14 mouse cellular contexts compared by ENCODE assay signal in genomic region chr5:129054675-129055284, GRCm38 (mm10). TPM values are rescaled to one million over a fixed set of nuclear protein-coding genes. Genes with fewer than 3 reads are reported as not detected.
"Had no signal": no experiment of that assay in that cellular context is flagged by ENCODE, and none has a peak within 500 bp of the region (broad histone marks: within the 10 kb centered on the region; RNA-seq: fewer than 3 reads in every experiment).

No protein-coding gene starts in this region.

- H3K4me1 ChIP-seq: intestine, embryonic 15.5 days; liver, embryonic 13.5 days; megakaryocyte, embryonic 14.5 days had no signal

- H3K4me3 ChIP-seq: intestine, embryonic 15.5 days; left cerebral cortex, adult 2 months; liver, embryonic 13.5 days; megakaryocyte, embryonic 14.5 days had no signal

- ATAC-seq: intestine, embryonic 15.5 days; lung, postnatal 0 days had no signal

- H3K36me3 ChIP-seq: intestine, embryonic 15.5 days; liver, embryonic 13.5 days had no signal

- DNase-seq: kidney, adult 2 months; layer of hippocampus, postnatal 36 days; liver, embryonic 13.5 days; lung, embryonic 14.5 days; midbrain, embryonic 14.5 days; thymus, adult 18-20 months; thymus, postnatal 36 days had no signal

- H3K27ac ChIP-seq: intestine, embryonic 15.5 days; left cerebral cortex, adult 2 months; liver, embryonic 13.5 days; macrophage had no signal

- H3K9me3 ChIP-seq: intestine, embryonic 15.5 days; liver, embryonic 13.5 days had no signal

- H3K4me2 ChIP-seq: intestine, embryonic 15.5 days; liver, embryonic 13.5 days; lung, embryonic 14.5 days; midbrain, embryonic 11.5 days had no signal

- H3K9ac ChIP-seq: intestine, embryonic 15.5 days; liver, embryonic 13.5 days; lung, embryonic 14.5 days had no signal

RNA-seq across cellular contexts. Expression of gene Adgrd1, which starts 41.8 kb away (rescaled TPM):
- polyA plus RNA-seq: limb, embryonic 11.5 days; macrophage had no signal
